Mouse (Mus musculus) intestine, postnatal 0 days (tissue): ENCODE results near the gene Mios. TPM values are rescaled to one million over a fixed set of nuclear protein-coding genes. Genes with fewer than 3 reads are reported as not detected.

Source experiments
- ATAC-seq: fragments of 200-750 bp; cut with Nextera tagmentation; 2 replicates; pipeline ENCODE4 v1.8.0; 2017; ENCODE audit warnings: mild to moderate bottlenecking, moderate TSS enrichment, moderate library complexity
- H3K27ac ChIP-seq: fragments of 300-500 bp; sonication (generic); 2 replicates; pipeline ENCODE4 v1.5.1; 2014; ENCODE audit warnings: mild to moderate bottlenecking, low read depth, low read length, moderate library complexity
- H3K27me3 ChIP-seq: fragments of 300-500 bp; sonication (generic); replicated peaks from 2 replicates; pipeline ENCODE4 v1.6.1; 2014; ENCODE audit warnings: low read length, mixed read lengths; ENCODE audit not compliant: control insufficient read depth, insufficient read depth
- H3K36me3 ChIP-seq: fragments of 300-500 bp; sonication (generic); 2 replicates; pipeline ENCODE4 v1.6.1; 2014; ENCODE audit warnings: mild to moderate bottlenecking, moderate library complexity; ENCODE audit not compliant: control insufficient read depth, insufficient read depth
- H3K4me1 ChIP-seq: fragments of 300-500 bp; sonication (generic); replicated peaks from 2 replicates; pipeline ENCODE4 v1.6.1; 2014; ENCODE audit warnings: antibody characterized with exemption, low read length, mixed read lengths; ENCODE audit not compliant: control insufficient read depth, insufficient read depth
- H3K4me2 ChIP-seq: fragments of 300-500 bp; sonication (generic); replicated peaks from 2 replicates; pipeline ENCODE4 v1.6.1; 2014; ENCODE audit warnings: low read depth, mild to moderate bottlenecking, moderate library complexity
- H3K4me3 ChIP-seq: fragments of 300-500 bp; sonication (generic); 2 replicates; pipeline ENCODE4 v1.5.1; 2014; ENCODE audit warnings: low read depth, low read length
- H3K9ac ChIP-seq: fragments of 300-500 bp; sonication (generic); 2 replicates; pipeline ENCODE4 v1.6.1; 2014; ENCODE audit warnings: mild to moderate bottlenecking, low read depth, low read length
- H3K9me3 ChIP-seq: fragments of 300-500 bp; sonication (generic); 2 replicates; pipeline ENCODE4 v1.6.1; 2016; ENCODE audit warnings: mixed run types; ENCODE audit not compliant: control insufficient read depth
- CTCF ChIP-seq: sonication (generic); IDR thresholded peaks from 2 replicates; pipeline ENCODE4 v1.5.1; 2016; ENCODE audit warnings: low read depth, mild to moderate bottlenecking, control low read depth, antibody characterized with exemption, moderate library complexity
- WGBS: fragments of 180-500 bp; shearing (Covaris S2); extraction: QIAGEN DNeasy Blood & Tissue Kit; methylation state at CpG from one replicate; pipeline ENCODE4 v1.1.7; 2014; 5-methylcytosine and 5-hydroxymethylcytosine counted together
- polyA plus RNA-seq: library from polyadenylated mRNA; unstranded; fragments of >200 nt; fragmentation: Nextera tagmentation; extraction: Ambion mirVana; gene quantifications from 2 replicates; pipeline ENCODE4 v1.2.1, GENCODE M21; 2015

The Mios gene
- polyA plus RNA-seq, 1 experiment from 2014 or later = 8.1 TPM

DNA sequence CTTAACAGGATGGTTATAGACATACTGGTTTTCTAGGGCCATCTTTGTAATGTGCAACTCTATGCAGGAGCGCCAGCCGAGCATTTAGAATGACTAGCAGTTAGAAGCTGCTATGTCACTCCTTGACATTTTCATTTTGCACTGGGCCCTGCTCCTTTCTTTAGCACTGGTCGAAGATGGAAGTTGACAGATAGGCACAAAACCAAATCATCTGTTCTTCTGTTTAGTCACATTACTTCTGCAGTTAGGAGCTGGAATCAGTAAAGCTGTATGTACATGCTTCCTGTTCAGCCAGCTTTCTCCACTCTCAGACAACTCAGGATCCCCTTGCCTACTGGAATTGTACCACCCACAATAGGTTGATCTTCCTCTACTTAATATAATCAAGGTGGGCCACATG is 1.6 kb downstream of the Mios start:
- Histone ChIP-seq H3K4me3 (no peak overlapping the region), H3K9ac (no peak overlapping the region), H3K36me3 (peaks cover 7% of the 10 kb centered on the region), H3K27ac (no peak overlapping the region), H3K27me3 (no peaks in the 10 kb centered on the region), H3K9me3 (no peaks in the 10 kb centered on the region), H3K4me2 (no peak overlapping the region), H3K4me1 (0 out of 2 replicates have a peak, but pooled peaks cover 4% of the 10 kb centered on the region)
- 97% methylated on average over 3 of the region's 3 CpGs for WGBS
- TF ChIP-seq CTCF = no peak
- ATAC-seq = no peak

DNA sequence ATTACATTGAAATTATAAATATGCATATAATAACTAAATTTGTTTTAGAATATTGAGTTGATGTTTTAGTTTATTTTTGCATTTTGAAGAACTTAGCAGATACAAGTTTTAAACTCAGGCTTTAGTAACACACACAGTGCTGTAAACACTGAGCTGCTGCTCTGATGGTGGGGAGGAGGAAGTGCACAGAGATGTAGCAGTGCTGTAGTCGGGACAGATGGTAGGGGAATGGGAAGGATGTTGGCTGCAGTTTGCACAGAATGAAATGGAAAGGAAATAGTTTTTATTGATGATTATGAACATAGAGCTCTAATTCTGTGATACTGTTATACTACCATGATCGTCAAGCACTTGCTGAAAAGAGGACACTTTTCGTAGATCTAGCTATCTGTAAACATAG is 18.0 kb downstream of the Mios start:
- TF ChIP-seq CTCF = no peak
- Histone ChIP-seq H3K27ac (no peak overlapping the region), H3K4me1 (no peaks in the 10 kb centered on the region), H3K4me3 (no peak overlapping the region), H3K9ac (no peak overlapping the region), H3K9me3 (no peaks in the 10 kb centered on the region), H3K27me3 (no peaks in the 10 kb centered on the region), H3K4me2 (no peak overlapping the region), H3K36me3 (peaks cover 28% of the 10 kb centered on the region)
- no peak for ATAC-seq
- 74% methylated on average over 3 of the region's 3 CpGs for WGBS

DNA sequence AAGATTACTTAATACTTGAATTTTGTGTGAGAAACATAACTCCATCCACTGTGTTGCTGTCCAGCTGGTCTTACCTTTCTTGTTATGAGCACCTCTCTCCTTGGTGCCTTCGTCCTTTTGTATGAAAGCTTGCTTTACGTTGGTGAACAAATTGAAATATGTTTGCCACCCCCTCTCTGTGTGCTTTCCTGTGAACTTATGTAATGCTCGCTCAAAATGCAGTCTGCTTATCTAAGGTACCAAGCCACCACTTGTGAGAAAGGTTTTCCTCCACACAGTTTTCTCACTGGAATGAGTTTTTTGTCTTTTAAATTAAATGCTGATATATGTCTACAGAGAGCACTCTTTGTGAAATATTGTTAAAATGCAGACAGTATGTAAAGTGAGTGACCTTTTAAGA is 19.6 kb downstream of the Mios start:
- Histone ChIP-seq H3K27me3 (no peaks in the 10 kb centered on the region), H3K27ac (no peak overlapping the region), H3K4me3 (no peak overlapping the region), H3K4me1 (no peaks in the 10 kb centered on the region), H3K9ac (no peak overlapping the region), H3K36me3 (peaks cover 35% of the 10 kb centered on the region), H3K9me3 (no peaks in the 10 kb centered on the region), H3K4me2 (no peak overlapping the region)
- ATAC-seq = no peak
- WGBS = 95% methylated on average over 3 of the region's 3 CpGs
- no peak for TF ChIP-seq CTCF

DNA sequence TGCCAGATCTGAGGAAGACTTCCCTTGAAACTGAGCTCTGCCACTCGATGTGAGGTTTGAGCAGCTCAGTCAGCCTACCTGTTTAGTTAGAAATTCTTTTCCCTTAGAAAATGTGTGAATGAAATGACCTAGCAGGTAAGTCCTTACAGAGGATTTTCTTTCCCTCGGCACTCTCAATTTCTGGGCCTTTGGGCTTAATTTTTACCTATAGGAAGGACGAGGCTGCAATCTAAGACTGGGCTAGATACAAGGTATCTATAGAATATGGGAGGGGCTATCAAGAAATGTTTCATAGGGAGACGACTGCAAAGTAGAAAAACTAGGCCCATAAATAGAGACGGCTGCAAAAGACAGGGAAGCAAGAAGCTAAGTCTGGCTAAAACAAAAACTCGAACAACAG is 49.3 kb downstream of the Mios start:
- H3K4me3 ChIP-seq = peak overlapping the region; percentile 93
- no peaks in the 10 kb centered on the region for H3K9me3 ChIP-seq
- peak overlapping the region; percentile 63 for H3K4me2 ChIP-seq
- H3K9ac ChIP-seq = peak overlapping the region; percentile 59
- 5% methylated on average over 6 of the region's 6 CpGs for WGBS
- 0 out of 2 replicates have a peak, but pooled peaks cover 7% of the 10 kb centered on the region for H3K36me3 ChIP-seq
- H3K27ac ChIP-seq = no peak overlapping the region
- no peak for ATAC-seq
- TF ChIP-seq CTCF = no peak
- H3K27me3 ChIP-seq = no peaks in the 10 kb centered on the region
- no peaks in the 10 kb centered on the region for H3K4me1 ChIP-seq

GRCm38 (mm10) chr6:8259004-8259666 is 50.1 kb downstream of the Mios start, which contains the start of the genes Rpa3, Umad1 and Gm45062:
Gene Rpa3 (minus strand): TSS chr6:8259173.
Gene Umad1 (plus strand): TSS chr6:8259288.
Gene Gm45062 (plus strand): TSS chr6:8259450.
- ATAC-seq = peak; percentile 100

GRCm38 (mm10) chr6:8259667-8260044 is 50.6 kb downstream of the Mios start:
- Histone ChIP-seq H3K27ac (peak overlapping the region; percentile 82), H3K36me3 (no peaks in the 10 kb centered on the region), H3K4me2 (peak overlapping the region; percentile 90), H3K27me3 (no peaks in the 10 kb centered on the region), H3K9ac (peak overlapping the region; percentile 81), H3K9me3 (no peaks in the 10 kb centered on the region), H3K4me1 (no peaks in the 10 kb centered on the region), H3K4me3 (peak overlapping the region; percentile 93)
- no peak for TF ChIP-seq CTCF
- WGBS = 0% methylated on average over 8 of the region's 8 CpGs
- ATAC-seq = no peak

More at GRCm38 (mm10) chr6:8259004-8259666, 50.1 kb downstream of the Mios start, which contains the start of the genes Rpa3, Umad1 and Gm45062:
- H3K36me3 ChIP-seq = 0 out of 2 replicates have a peak, but pooled peaks cover 5% of the 10 kb centered on the region
- peak within 1 kb of the TSS; percentile 81 for H3K9ac ChIP-seq
- H3K9me3 ChIP-seq = no peaks in the 10 kb centered on the region
- H3K27me3 ChIP-seq = no peaks in the 10 kb centered on the region
- no peak for TF ChIP-seq CTCF
- H3K4me1 ChIP-seq = no peaks in the 10 kb centered on the region
- H3K4me3 ChIP-seq = peak within 1 kb of the TSS; percentile 93
- peak within 1 kb of the TSS; percentile 90 for H3K4me2 ChIP-seq
- WGBS = under 1% methylated on average over 64 of the region's 64 CpGs
- H3K27ac ChIP-seq = peak within 1 kb of the TSS; percentile 82
